Mouse (Mus musculus): ENCODE measurements around the gene Ralgapa2. TPM values are rescaled to one million over a fixed set of nuclear protein-coding genes. Genes with fewer than 3 reads are reported as not detected.

Ralgapa2 gene
- total RNA-seq, 2 experiments from 2014 or later, result 17.0 to 20.6 TPM

DNA sequence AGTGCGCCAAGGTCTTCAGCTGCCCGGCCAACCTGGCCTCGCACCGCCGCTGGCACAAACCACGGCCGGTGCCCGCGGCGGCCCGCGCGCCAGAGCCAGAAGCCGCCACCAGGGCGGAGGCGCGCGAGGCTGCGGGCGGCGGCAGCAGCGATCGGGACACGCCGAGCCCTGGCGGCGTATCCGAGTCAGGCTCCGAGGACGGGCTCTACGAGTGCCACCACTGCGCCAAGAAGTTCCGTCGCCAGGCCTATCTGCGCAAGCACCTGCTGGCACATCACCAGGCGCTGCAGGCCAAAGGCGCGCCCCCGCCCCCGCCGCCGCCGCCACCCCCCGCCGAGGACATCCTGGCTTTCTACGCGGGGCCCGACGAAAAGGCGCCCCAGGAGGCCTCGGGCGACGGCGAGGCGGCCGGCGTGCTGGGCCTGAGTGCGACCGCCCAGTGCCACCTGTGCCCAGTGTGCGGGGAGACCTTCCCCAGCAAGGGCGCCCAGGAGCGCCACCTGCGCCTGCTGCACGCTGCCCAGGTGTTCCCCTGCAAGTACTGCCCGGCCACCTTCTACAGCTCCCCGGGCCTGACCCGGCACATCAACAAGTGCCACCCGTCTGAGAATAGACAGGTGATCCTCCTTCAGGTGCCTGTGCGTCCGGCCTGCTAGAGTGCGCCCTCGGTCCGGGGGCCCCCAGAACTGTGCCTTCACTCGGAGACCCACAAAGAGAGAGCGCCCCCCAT lies 288.8 kb downstream of the Ralgapa2 start:
- DNase-seq (ENCODE audit: low spot score in 2 of 2), result no peak

DNA sequence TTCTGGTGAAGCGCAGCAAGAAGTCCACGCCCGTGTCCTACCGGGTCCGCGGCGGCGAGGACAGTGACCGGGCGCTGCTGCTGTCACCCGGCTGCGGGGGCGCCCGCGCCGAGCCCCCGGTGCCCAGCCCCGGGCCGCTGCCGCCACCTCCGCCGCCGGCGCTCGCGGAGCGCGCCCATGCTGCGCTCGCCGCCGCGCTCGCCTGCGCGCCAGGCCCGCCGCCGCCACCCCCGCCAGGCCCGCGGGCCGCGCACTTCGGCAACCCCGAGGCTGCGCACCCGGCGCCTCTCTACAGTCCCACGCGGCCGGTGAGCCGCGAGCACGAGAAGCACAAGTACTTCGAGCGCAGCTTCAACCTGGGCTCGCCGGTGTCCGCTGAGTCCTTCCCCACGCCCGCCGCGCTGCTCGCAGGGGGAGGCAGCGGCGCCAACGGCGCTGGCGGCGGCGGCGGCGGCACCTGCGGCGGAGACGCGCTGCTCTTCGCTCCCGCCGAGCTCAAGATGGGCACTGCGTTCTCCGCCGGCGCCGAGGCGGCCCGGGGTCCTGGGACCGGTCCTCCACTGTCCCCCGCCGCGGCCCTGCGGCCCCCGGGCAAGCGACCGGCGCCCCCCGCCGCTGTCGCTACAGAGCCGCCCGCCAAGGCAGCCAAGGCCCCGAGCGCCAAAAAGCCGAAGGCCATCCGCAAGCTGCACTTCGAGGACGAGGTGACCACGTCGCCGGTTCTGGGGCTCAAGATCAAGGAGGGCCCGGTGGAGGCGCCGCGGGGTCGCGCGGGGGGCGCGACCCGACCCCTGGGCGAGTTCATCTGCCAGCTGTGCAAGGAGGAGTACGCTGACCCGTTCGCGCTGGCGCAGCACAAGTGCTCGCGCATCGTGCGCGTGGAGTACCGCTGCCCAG lies 289.6 kb downstream of the Ralgapa2 start:
- DNase-seq (ENCODE audit: low spot score in 2 of 2), result no peak

DNA sequence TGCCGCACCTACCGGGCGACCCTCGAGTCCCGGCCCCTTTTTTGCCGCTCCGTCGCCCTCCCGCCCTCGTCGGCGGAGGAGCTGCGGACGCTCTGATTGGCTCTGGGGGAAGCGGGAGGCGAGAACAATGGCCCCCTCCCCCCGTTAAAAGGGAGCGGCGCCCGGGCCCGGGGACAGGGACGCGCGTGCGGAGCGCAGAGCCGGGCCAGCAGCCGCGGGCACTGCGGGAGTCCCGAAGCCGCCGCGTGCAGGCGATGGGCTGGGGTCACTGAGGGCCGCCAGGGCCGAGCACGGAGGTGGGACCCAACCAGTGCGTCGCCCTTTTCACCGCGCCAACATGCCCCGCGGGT lies 290.2 kb downstream of the Ralgapa2 start:
- DNase-seq (ENCODE audit: low spot score in 2 of 2), result no peak

DNA sequence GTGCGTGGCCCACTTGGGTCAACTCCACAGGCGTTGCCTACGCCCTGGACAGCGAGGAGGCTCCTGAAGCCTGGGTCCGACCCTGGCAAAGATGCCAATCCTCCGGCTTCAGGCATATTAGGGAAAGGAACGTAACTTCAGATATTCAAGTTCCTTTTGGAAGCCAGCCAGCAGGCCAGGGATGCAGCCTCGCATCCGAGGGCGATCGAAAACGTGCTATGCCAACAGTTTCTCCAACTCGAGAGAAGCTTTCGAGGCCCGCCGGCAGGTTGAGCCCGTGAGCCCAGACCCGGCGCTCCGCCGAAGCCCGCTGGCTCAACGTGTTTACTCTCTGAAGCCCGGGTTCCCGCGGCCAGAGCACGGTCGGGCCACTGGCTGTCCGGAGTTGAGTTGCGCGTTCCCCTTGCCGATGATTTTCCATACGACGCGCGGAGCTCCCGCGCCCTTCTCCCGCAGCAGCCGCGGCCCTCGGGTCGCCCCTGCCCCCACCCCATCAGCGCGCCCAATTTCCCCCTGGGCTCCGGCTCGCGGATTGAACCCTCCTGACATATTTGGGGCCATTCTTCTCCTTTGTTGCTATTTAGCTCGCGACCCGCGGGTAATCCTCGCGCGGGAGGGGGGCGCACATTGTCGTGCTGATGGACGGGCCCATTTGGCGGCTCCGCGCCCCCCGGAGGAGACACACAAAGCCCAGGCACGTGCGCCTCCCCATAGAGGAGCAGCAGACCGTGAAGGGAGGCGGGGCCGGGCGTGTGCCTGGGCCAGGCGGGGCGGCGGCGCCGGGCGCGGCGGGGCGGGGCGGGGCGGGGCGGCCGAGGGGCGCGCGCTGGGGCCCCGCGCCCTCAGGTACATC lies 290.8 kb downstream of the Ralgapa2 start, which contains the start of gene Insm1:
Insm1 (plus strand) TSS at position 846 of the 853 bp plus-strand sequence.
- no peak for DNase-seq (ENCODE audit: low spot score in 2 of 2)

DNA sequence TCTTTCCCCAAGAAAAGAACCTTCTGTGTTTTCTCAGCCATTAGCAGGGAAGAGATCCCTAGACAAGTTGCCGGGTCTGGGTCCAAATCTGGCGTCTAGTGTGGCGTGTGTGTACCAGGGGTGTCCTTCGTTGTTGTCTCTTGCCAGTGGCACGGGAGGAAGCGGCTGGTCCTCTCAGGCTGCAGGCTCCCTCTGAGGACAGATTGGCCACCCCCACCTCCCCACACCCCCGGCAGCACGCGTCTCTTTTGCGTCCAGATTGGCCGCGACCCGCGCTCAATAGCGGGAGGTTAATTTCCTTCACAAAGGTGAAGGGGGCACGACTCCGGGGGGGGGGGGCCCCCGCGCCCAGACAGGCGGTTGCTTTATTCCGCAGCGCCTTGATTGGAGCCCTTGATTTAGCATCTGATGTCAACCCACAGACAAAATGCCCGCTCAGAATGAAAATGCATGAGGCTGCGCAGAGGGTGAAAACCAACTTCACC lies 291.5 kb downstream of the Ralgapa2 start:
- DNase-seq (ENCODE audit: low spot score in 2 of 2), result no peak

DNA sequence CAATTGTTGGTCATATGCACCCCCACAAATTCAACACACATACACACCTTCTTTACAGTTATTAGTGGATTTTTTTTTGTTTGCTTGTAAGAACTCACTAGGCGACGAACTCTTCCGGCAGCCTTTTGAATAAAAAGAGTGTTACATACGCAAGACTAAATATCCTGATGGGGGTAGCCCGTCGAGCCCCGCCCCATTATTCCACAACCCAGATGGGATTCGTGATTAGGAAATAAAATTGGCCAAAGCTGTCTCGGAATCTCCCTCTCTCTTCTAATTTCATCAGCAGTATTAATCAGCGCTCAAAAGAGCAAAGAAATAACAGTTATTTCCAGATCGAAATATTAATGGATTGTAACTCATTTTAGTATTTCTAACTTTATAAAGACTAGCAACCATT lies 292.4 kb downstream of the Ralgapa2 start:
- no peak for DNase-seq (ENCODE audit: low spot score in 2 of 2)

DNA sequence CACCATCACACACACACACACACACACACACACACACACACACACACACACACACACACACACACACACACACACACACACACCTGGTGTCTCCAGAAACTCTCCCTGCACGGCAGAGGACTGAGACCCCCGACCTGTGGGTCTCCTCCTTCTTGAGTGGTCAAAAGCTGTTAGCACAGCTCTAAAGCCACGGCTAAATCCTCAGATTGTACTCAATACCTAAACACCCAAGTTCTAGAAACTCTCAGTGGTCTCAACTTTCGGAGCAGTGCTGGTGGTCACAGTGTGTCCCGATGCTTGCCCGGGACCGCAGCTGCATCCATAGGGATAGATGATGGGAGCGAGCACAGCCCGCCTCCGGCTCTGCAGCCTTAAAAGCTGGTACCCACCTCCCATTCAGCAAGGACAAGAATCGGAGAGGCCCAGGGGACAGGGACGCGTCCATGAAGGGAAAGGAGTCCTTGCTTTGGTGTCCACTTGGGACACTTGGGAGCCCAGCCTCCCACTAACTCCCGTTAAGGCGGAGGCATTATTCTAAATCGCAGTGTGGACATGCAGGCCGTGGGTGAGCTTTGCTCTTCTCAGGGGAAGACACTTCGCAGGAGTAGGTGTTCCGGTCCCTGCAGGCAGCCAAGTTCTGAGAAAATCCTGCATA lies 293.1 kb downstream of the Ralgapa2 start:
- no peak for DNase-seq (ENCODE audit: low spot score in 2 of 2)

DNA sequence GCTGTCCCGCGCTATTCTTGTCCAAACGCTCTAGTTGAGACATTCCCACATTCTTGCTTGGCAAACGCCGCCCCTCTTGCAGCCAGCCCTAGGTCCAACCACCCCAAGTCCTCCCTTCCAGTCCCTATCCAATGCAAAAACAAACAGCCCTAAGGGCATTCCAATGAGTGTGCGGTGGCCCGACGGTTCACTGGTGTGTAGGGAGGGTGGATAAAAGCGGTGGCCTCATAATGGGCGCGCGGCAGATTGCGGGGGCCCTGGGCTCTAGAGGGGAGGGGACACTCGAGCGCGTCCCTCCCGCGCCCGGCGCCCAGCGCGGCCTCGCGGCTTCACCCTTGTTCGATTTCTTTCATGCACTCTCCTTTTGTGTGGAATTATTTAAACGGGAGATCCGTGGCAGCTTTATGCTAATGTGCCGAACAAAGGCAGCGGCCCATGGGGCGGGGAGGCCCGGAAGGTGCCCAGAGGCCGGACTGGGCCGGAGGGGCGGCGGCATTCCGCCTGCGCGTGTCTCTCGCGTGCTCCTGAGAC lies 293.9 kb downstream of the Ralgapa2 start:
- no peak for DNase-seq (ENCODE audit: low spot score in 2 of 2)

DNA sequence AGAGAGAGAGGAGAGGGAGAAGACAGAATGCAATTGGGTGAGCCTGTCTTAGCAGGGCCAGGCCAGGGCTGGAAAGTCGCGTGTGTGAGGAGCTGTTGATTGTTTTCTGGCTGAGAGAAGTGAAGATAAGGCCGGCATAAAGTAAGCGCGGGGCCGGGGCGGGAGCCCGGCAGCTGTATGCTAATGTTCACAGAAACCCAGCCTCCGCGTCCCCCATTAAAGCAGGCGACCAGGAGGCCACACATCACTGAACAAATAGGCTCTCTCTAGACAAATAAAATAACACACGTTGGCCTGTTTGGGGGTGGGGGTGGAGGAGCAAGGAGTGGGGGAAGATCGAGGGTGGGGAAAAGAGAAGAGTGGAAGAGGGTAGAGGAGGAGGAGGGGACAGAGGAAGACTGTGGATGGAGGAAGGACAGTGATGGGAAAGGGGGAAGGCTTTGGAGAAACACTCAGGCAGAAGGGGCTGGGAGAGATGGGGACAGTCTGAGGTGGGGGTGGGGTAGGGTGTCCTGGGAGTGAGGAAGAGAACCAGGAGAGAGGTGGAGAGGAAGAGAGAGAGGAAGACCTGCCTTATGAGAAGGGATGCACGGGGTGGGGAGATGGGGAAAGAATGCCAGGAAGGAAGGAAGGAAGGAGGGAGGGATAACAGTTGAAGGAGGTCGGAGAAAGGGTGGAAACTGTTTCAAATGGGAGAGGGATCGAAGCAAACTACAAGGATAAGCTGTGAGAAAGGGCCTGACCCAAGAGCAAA lies 294.7 kb downstream of the Ralgapa2 start:
- no peak for DNase-seq (ENCODE audit: low spot score in 2 of 2)

DNA sequence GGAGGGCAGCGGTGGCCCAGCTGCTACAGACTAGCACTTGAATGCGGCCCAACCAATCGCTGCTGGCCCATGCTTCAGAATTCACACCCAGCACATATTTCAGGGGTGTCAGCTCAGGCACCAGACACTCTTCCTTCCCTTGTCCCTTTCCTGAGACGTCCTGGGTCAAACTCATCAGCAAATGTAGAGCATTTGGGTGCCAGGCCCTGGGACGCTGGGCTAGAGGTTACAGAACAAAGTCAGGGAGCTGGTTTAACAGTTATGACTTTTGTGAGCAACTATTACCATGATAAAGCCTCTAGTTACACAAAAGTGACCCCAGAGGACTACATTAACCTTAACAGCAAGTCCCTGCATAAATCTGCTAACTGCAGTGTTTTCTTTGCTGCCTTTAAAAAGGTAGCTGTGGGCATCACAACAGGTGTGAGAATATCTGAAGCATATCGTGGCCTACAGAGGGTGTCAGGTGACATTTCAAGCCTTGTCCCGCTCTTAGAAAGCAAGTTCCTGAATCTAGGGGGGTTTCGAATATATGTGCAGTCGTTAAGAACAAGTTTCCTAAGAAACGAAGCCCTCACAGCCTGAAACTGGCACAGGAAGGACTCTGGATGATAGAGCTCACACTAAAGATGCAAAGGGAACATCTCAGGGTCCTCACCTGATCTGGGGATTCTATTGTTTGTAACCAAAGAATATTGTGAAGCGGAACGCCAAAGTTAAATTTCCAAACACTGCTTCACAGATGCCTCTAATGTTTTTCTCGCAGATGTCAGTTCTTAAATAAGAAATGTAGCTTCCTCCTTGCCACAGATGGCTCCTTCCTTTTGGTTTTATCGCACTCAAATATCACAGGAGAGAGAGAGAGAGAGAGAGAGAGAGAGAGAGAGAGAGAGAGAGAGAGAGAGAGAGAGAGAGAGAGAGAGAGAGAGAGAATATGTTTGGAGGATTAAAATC lies 295.8 kb downstream of the Ralgapa2 start:
- DNase-seq (ENCODE audit: low spot score in 2 of 2), result no peak

DNA sequence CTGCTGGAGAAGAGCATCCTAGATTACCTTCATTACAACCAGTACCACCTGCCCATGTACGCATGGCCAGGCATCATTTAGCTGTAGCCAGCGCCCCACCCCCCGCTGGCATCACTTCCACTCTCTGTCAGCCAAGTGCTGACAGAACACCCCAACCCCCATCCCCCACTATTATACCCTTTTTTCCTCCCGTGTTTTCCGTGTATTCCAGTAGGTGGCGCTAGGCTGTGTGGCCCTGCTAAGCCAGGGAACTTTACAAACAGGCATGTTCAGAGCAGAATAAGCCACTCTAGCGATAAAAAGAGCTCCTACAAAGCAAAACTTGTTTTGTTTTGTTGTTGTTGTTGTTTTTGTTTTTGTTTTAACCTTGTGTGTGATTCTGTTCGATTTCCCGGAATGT lies 297.4 kb downstream of the Ralgapa2 start:
- DNase-seq (ENCODE audit: low spot score in 2 of 2), result no peak

DNA sequence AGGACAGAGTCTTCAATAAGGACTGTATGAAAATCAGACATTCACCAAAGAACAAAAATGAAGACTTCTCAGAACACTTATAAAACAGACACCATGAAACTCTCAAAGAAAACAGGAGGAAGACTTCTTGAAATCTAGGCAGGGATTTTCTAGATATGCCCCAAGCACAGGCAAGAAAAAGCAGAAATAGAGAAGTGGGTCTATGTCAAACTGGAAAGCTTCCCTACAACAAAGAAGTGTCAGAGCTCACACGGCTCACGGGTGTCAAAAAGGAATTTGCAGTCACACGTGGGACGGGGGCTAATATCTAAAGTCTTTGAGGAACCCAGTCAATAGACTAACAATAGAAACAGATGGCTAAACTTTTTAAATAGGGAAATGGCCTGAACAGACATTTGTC lies 301.2 kb downstream of the Ralgapa2 start:
- DNase-seq (ENCODE audit: low spot score in 2 of 2), result no peak

DNA sequence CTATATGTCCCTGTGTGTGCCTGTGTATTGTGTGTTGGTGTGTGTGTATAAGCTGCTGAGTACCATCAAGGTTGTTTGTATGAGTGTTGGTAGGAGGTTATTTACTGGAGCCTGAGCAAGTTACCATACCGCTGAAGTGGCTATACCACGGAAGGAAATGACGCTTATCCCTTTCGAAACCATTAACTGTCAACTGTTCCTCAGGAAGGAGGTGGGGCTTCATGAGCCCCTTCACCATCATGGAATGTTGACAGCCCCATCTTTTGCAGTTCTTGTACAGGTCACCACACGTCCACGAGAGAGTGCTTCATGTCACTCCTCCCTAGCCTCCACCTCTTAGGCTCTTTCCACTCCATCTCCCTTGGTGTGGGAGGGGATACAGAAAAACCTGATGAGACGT lies 314.2 kb downstream of the Ralgapa2 start:
- DNase-seq (ENCODE audit: low spot score in 2 of 2), result no peak

DNA sequence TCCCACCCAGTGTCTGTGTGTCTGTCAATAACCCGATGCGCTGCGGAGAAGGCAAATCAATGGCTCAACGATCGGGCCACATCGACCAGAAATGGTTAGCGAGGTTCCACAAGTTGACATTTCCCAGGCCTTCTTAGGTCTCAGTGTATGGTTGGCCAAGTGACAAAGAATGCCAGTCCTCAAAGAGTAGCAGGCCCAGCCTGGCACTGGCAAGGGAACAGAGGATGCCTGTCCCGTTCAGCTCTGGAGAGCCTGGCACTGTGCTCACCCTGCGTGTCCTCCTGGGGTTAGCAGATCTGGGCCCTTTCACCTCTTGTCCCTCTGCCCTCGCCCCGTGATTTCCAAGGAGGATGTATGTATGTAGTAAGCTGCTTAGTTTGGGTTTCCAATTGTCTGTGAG lies 316.0 kb downstream of the Ralgapa2 start:
- no peak for DNase-seq (ENCODE audit: low spot score in 2 of 2)

Data from adrenal gland, postnatal 4 days (tissue).